Mouse (Mus musculus): ENCODE results near the gene Cnot8. TPM values are rescaled to one million over a fixed set of nuclear protein-coding genes. Genes with fewer than 3 reads are reported as not detected.

Gene Cnot8
- polyA plus RNA-seq, 1 experiment = 77.3 TPM

- DNase-seq (ENCODE audit: extremely low spot score in 1 of 2, low spot score in 1 of 2) = peak; percentile 53 to 68
Observed at GRCm38 (mm10) chr11:58143704-58144426, 39.9 kb downstream of the Cnot8 start.

GRCm38 (mm10) chr11:58146241-58146640 lies 42.3 kb downstream of the Cnot8 start:
- no peak for DNase-seq (ENCODE audit: extremely low spot score in 1 of 2, low spot score in 1 of 2)

- no peak for DNase-seq (ENCODE audit: extremely low spot score in 1 of 2, low spot score in 1 of 2)
Observed at GRCm38 (mm10) chr11:58155458-58155857, 51.5 kb downstream of the Cnot8 start.

GRCm38 (mm10) chr11:58156871-58157270 lies 52.9 kb downstream of the Cnot8 start:
- DNase-seq (ENCODE audit: extremely low spot score in 1 of 2, low spot score in 1 of 2) = no peak

- DNase-seq (ENCODE audit: extremely low spot score in 1 of 2, low spot score in 1 of 2) = no peak
Observed at GRCm38 (mm10) chr11:58165072-58165471, 61.1 kb downstream of the Cnot8 start.

GRCm38 (mm10) chr11:58167822-58168166 lies 63.8 kb downstream of the Cnot8 start:
- DNase-seq (ENCODE audit: extremely low spot score in 1 of 2, low spot score in 1 of 2) = no peak

Other genes with a start within 250 kb of the Cnot8 start
- 45.6 and 47.8 TPM in 2 replicates for gene Larp1, start 95.1 kb upstream of the Cnot8 start, polyA plus RNA-seq (2012; rRNA removed)
- gene Gm12248, start 11.0 kb upstream of the Cnot8 start, polyA plus RNA-seq (2012; rRNA removed) = not detected in 2 replicates
- 8.3 and 9.5 TPM in 2 replicates for gene Gemin5, start 64.4 kb downstream of the Cnot8 start, polyA plus RNA-seq (2012; rRNA removed)
- gene Mrpl22, start 67.5 kb downstream of the Cnot8 start, polyA plus RNA-seq (2012; rRNA removed) = 45.4 and 58.9 TPM in 2 replicates
- 6.8 and 7.1 TPM in 2 replicates for gene Igtp, start 95.4 kb downstream of the Cnot8 start, polyA plus RNA-seq (2012; rRNA removed)
- 5.0 and 5.1 TPM in 2 replicates for gene Irgm2, start 95.5 kb downstream of the Cnot8 start, polyA plus RNA-seq (2012; rRNA removed)
- not detected in 2 replicates for gene 4930438A08Rik, start 170.6 kb downstream of the Cnot8 start, polyA plus RNA-seq (2012; rRNA removed)
- gene Zfp692, start 202.9 kb downstream of the Cnot8 start, polyA plus RNA-seq (2012; rRNA removed) = 59.6 and 63.7 TPM in 2 replicates
- 50.1 and 52.2 TPM in 2 replicates for gene Zfp672, start 226.2 kb downstream of the Cnot8 start, polyA plus RNA-seq (2012; rRNA removed)
- gene Sh3bp5l, start 226.6 kb downstream of the Cnot8 start, polyA plus RNA-seq (2012; rRNA removed) = 39.9 and 40.8 TPM in 2 replicates

Data from frontal cortex, adult 2 months (tissue).